Mouse (Mus musculus): ENCODE results near the gene Phf10. TPM values are rescaled to one million over a fixed set of nuclear protein-coding genes. Genes with fewer than 3 reads are reported as not detected.
"Not testable (repeated sequence)": the region's sequence is repeated elsewhere in the genome, so short reads cannot be mapped to it uniquely, and the experiment has no call there.

Gene Phf10
- polyA plus RNA-seq, 1 experiment from 2014 or later = 25.2 TPM

DNA sequence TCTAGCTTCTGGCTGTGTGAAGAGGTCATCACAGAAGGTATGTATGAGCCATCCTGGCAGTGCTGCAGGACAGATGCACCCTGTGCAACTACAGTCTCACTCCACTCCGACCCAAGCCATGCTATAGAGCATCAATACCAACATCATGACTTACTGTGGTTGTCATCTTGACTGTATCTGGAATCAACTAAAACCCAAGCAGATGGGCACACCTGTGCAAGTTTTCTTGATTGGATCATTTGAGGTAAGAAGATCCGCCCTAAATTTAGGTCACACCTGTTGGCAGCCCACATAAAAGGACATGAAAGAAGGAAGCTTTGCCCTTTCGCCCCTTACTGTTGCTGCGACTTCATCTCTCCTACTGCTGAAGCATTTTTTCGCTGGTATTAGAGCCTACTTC, 51.7 kb downstream of the Phf10 start:
- Histone ChIP-seq H3K27me3 (ENCODE audit: control insufficient read depth, insufficient read depth, low read length) (no peaks in the 10 kb centered on the region), H3K9ac (replicated peaks; ENCODE audit: low read length) (no peak overlapping the region), H3K4me1 (ENCODE audit: control insufficient read depth, insufficient read depth, low read length) (no peaks in the 10 kb centered on the region), H3K36me3 (ENCODE audit: control insufficient read depth, insufficient read depth, low read length) (no peaks in the 10 kb centered on the region), H3K9me3 (ENCODE audit: control insufficient read depth, low read length) (no peaks in the 10 kb centered on the region), H3K4me2 (ENCODE audit: low read length) (no peak overlapping the region), H3K27ac (replicated peaks; ENCODE audit: low read depth, low read length) (no peak overlapping the region), H3K4me3 (replicated peaks; ENCODE audit: low read depth, low read length) (no peak overlapping the region)
- ATAC-seq (ENCODE audit: low FRiP score, low TSS enrichment) (no peak), DNase-seq (no peak)
- WGBS = 91% methylated on average over 5 of the region's 5 CpGs

DNA sequence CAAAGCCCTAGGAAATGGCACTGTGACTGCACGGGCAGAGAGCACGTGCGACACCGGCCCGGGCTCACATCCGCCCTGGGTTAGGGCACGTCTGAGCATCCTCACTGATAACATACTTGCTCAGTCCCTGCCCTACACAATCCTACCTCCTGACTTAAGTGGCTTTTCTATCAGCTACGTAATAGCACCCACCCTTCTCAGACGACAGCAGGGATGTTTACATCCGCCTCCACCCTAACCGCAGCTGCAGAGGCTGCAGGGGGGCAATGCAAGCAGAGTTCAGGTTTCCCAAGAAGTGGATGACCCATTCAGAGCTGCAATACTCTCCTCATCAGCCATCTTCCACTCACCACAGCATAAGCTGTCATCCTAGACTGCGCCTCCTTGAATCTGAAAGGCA, 53.9 kb downstream of the Phf10 start:
- Histone ChIP-seq H3K9me3 (ENCODE audit: control insufficient read depth, low read length) (no peaks in the 10 kb centered on the region), H3K36me3 (ENCODE audit: control insufficient read depth, insufficient read depth, low read length) (no peaks in the 10 kb centered on the region), H3K27me3 (ENCODE audit: control insufficient read depth, insufficient read depth, low read length) (no peaks in the 10 kb centered on the region), H3K9ac (replicated peaks; ENCODE audit: low read length) (no peak overlapping the region), H3K4me1 (ENCODE audit: control insufficient read depth, insufficient read depth, low read length) (no peaks in the 10 kb centered on the region), H3K4me3 (replicated peaks; ENCODE audit: low read depth, low read length) (no peak overlapping the region), H3K27ac (replicated peaks; ENCODE audit: low read depth, low read length) (no peak overlapping the region), H3K4me2 (ENCODE audit: low read length) (no peak overlapping the region)
- DNase-seq (no peak), ATAC-seq (ENCODE audit: low FRiP score, low TSS enrichment) (no peak)
- 84% methylated on average over 12 of the region's 12 CpGs for WGBS

DNA sequence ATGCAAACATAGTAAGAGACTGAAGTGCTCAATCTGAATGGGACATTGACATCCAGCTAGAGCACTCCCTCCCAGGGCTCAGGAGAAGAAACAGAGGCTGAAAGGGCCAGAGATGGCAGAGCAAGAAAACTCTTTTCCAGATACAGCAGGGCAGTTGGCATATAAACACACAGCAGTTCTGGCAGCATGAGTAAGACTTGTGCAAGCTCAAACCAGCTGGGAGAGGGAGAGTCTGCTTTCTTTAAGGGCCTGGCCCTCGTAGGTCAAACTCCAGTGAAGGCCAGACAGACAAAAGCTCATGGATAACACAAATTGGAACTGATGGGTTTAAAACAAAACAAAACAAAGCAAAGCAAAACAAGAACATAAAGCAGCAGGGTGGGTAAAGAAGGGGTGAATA, 54.5 kb downstream of the Phf10 start:
- ATAC-seq (ENCODE audit: low FRiP score, low TSS enrichment) (no peak), DNase-seq (no peak)
- Histone ChIP-seq H3K27ac (replicated peaks; ENCODE audit: low read depth, low read length) (no peak overlapping the region), H3K4me3 (replicated peaks; ENCODE audit: low read depth, low read length) (no peak overlapping the region), H3K27me3 (ENCODE audit: control insufficient read depth, insufficient read depth, low read length) (no peaks in the 10 kb centered on the region), H3K9ac (replicated peaks; ENCODE audit: low read length) (no peak overlapping the region), H3K9me3 (ENCODE audit: control insufficient read depth, low read length) (no peaks in the 10 kb centered on the region), H3K4me1 (ENCODE audit: control insufficient read depth, insufficient read depth, low read length) (no peaks in the 10 kb centered on the region), H3K36me3 (ENCODE audit: control insufficient read depth, insufficient read depth, low read length) (no peaks in the 10 kb centered on the region), H3K4me2 (ENCODE audit: low read length) (no peak overlapping the region)
- whole genome bisulfite sequencing = 32% methylated on average over 1 of the region's 1 CpGs

DNA sequence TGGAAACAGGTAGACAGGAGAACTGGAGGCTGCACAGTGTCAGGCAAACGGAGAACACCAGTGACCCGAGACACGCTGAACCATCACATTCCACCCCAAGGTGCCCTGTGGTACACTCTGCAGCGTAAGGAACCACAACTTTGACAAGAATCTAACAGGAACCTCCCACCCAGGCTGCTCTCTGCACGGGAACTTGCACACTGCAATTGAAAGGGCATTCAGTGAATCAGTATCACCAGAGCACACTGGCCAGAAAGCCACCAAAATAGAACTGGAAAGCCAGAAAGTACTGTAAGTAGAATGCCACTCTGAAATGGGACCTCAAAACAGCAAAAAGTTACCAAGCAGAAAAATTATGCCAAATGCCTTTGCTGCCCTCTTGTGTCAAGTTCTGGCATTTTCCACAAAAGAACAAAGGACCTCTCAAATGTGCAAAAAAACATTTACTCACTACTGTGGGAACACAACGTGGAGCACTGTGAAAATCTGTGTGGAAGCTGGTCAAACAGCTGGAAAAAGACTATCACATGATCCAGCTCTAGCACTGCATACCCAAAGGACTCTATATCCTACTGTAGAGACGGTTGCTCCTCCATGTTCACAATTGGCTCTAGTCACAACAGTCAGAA, 56.3 kb downstream of the Phf10 start:
- 59% methylated on average over 7 of the region's 7 CpGs for WGBS
- Histone ChIP-seq H3K36me3 (ENCODE audit: control insufficient read depth, insufficient read depth, low read length) (no peaks in the 10 kb centered on the region), H3K27me3 (ENCODE audit: control insufficient read depth, insufficient read depth, low read length) (no peaks in the 10 kb centered on the region), H3K9ac (replicated peaks; ENCODE audit: low read length) (no peak overlapping the region), H3K4me3 (replicated peaks; ENCODE audit: low read depth, low read length) (no peak overlapping the region), H3K4me2 (ENCODE audit: low read length) (no peak overlapping the region), H3K27ac (replicated peaks; ENCODE audit: low read depth, low read length) (no peak overlapping the region), H3K4me1 (ENCODE audit: control insufficient read depth, insufficient read depth, low read length) (no peaks in the 10 kb centered on the region), H3K9me3 (ENCODE audit: control insufficient read depth, low read length) (no peaks in the 10 kb centered on the region)
- peak; percentile 59; the same call in 1 of the 2 replicates for ATAC-seq (ENCODE audit: low FRiP score, low TSS enrichment)
- peak; percentile 92 for DNase-seq

DNA sequence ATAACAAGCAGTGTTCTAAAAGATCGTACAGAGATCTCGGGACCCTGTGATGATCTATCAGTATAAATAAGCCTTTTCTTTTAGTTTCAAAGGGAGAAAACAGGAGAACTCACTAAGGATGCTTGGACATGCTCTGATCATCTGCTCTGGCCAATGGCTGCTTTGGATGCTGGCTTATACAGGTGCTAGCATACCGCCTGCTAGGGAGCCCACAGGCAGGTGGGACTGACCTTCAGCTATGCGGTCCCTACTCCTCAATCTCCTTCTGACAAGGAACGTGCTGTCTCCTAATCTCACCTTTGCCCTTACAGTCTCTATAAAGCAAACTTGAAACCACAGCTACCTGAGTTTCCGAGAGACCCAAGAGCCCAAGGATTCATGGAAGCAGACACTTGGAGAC, 56.9 kb downstream of the Phf10 start:
- Histone ChIP-seq H3K4me3 (replicated peaks; ENCODE audit: low read depth, low read length) (no peak overlapping the region), H3K36me3 (ENCODE audit: control insufficient read depth, insufficient read depth, low read length) (no peaks in the 10 kb centered on the region), H3K27ac (replicated peaks; ENCODE audit: low read depth, low read length) (no peak overlapping the region), H3K9me3 (ENCODE audit: control insufficient read depth, low read length) (no peaks in the 10 kb centered on the region), H3K27me3 (ENCODE audit: control insufficient read depth, insufficient read depth, low read length) (no peaks in the 10 kb centered on the region), H3K4me2 (ENCODE audit: low read length) (no peak overlapping the region), H3K4me1 (ENCODE audit: control insufficient read depth, insufficient read depth, low read length) (no peaks in the 10 kb centered on the region), H3K9ac (replicated peaks; ENCODE audit: low read length) (no peak overlapping the region)
- 87% methylated on average over 6 of the region's 6 CpGs for WGBS
- DNase-seq (no peak), ATAC-seq (ENCODE audit: low FRiP score, low TSS enrichment) (no peak)

DNA sequence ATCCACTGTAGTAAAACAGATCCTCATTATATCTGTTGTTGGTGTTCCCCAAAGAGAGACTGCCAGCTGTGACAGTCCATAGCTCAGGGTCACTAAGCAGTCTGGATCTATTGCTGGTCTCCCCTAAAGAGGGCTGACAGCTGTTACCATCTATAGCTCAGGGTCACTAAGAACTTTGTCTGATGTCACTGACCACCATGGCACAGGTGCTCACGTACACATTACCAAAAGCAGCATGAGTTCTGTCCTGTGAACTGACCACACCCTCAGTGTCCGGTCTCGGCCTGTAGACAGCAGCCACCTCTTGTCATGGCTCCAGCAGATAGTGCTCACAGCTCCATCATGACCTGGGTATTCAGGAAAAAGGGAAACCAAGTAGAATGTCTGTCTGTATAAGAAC, 57.9 kb downstream of the Phf10 start:
- Histone ChIP-seq H3K27me3 (ENCODE audit: control insufficient read depth, insufficient read depth, low read length) (no peaks in the 10 kb centered on the region), H3K36me3 (ENCODE audit: control insufficient read depth, insufficient read depth, low read length) (no peaks in the 10 kb centered on the region), H3K4me3 (replicated peaks; ENCODE audit: low read depth, low read length) (no peak overlapping the region), H3K27ac (replicated peaks; ENCODE audit: low read depth, low read length) (no peak overlapping the region), H3K9me3 (ENCODE audit: control insufficient read depth, low read length) (no peaks in the 10 kb centered on the region), H3K4me1 (ENCODE audit: control insufficient read depth, insufficient read depth, low read length) (no peaks in the 10 kb centered on the region), H3K9ac (replicated peaks; ENCODE audit: low read length) (no peak overlapping the region), H3K4me2 (ENCODE audit: low read length) (no peak overlapping the region)
- ATAC-seq (ENCODE audit: low FRiP score, low TSS enrichment) = no peak
- WGBS = 85% methylated on average over 3 of the region's 3 CpGs
- no peak for DNase-seq

DNA sequence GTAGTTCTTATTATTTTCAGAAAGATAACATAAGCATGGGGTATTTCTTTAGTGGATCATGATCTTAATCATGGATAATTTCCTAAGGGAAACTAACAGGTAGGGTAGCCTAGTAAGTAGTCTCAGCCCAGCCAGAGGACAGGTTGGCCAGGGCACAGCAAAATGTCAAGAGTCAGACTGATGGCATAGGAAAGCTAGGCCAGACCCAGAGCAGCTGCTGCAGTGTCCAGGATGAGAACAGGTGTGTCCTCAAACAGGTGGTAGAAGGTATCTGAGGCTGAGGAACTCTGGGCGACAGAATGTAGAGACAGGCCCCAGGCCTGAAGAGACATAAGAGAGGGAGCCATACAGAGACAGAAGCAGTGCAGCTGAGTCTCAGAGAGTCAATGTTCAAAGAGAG, 62.1 kb downstream of the Phf10 start:
- no peak for DNase-seq
- no peaks in the 10 kb centered on the region for H3K4me1 ChIP-seq (ENCODE audit: control insufficient read depth, insufficient read depth, low read length)

DNA sequence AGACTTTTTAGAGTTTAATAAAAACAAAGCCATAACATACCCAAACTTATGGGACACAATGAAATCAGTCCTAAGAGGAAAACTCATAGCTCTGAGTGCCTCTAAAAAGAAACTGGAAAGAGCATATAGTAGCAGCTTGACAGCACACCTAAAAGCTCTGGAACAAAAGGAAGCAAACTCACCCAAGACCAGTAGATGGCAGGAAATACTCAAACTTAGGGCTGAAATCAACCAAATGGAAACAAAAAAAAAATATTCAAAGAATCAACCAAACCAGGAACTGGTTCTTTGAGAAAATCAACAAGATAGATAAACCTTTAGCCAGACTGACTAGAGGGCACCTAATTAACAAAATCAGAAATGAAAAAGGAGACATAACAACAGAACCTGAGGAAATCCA, 66.0 kb downstream of the Phf10 start:
- not testable (repeated sequence) for DNase-seq; H3K4me1 ChIP-seq (ENCODE audit: control insufficient read depth, insufficient read depth, low read length); H3K4me2 ChIP-seq (ENCODE audit: low read length)

More for the DNA sequence above, 62.1 kb downstream of the Phf10 start:
- no peak overlapping the region for H3K4me3 ChIP-seq (replicated peaks; ENCODE audit: low read depth, low read length)
- no peaks in the 10 kb centered on the region for H3K9me3 ChIP-seq (ENCODE audit: control insufficient read depth, low read length)
- no peak overlapping the region for H3K4me2 ChIP-seq (ENCODE audit: low read length)
- H3K27me3 ChIP-seq (ENCODE audit: control insufficient read depth, insufficient read depth, low read length) = no peaks in the 10 kb centered on the region
- H3K27ac ChIP-seq (replicated peaks; ENCODE audit: low read depth, low read length) = no peak overlapping the region
- H3K36me3 ChIP-seq (ENCODE audit: control insufficient read depth, insufficient read depth, low read length) = no peaks in the 10 kb centered on the region
- ATAC-seq (ENCODE audit: low FRiP score, low TSS enrichment) = no peak
- H3K9ac ChIP-seq (replicated peaks; ENCODE audit: low read length) = no peak overlapping the region
- 84% methylated on average over 1 of the region's 1 CpGs for WGBS

More for the DNA sequence above, 66.0 kb downstream of the Phf10 start:
- not testable (repeated sequence) for H3K9me3 ChIP-seq (ENCODE audit: control insufficient read depth, low read length); H3K9ac ChIP-seq (replicated peaks; ENCODE audit: low read length); H3K4me3 ChIP-seq (replicated peaks; ENCODE audit: low read depth, low read length); H3K36me3 ChIP-seq (ENCODE audit: control insufficient read depth, insufficient read depth, low read length); H3K27ac ChIP-seq (replicated peaks; ENCODE audit: low read depth, low read length); H3K27me3 ChIP-seq (ENCODE audit: control insufficient read depth, insufficient read depth, low read length); ATAC-seq (ENCODE audit: low FRiP score, low TSS enrichment)
